Mouse (Mus musculus): ENCODE data around the gene Zfp454.

GRCm38 (mm10) chr11:50913301-50913700, 25.9 kb upstream of the Zfp454 start:
- TF ChIP-seq CTCF (conservative IDR thresholded peaks at IDR 0.05; ENCODE audit: insufficient read depth, insufficient read length, low read depth, low read length) (no peak), POLR2A (IDR thresholded peaks at IDR 0.05; ENCODE audit: low read depth, low read length) (no peak)
